Mouse (Mus musculus) thymus, adult 2 months (tissue): ENCODE data around the gene Scarb1. TPM values are rescaled to one million over a fixed set of nuclear protein-coding genes. Genes with fewer than 3 reads are reported as not detected.

Experiments
- DNase-seq: peaks from one replicate; pipeline ENCODE4 v3.0.0; 2021
- H3K27ac ChIP-seq: fragments of 200-500 bp; 2 replicates; pipeline ENCODE4 v1.5.1; 2012; ENCODE audit warnings: low read length, control low read depth; ENCODE audit not compliant: control insufficient read depth, insufficient read depth
- H3K27me3 ChIP-seq: fragments of 200-500 bp; 2 replicates; pipeline ENCODE4 v1.6.1; 2012; ENCODE audit warnings: mild to moderate bottlenecking, low read length, moderate library complexity, mixed read lengths; ENCODE audit not compliant: control insufficient read depth, insufficient read depth
- H3K36me3 ChIP-seq: fragments of 200-500 bp; 2 replicates; pipeline ENCODE4 v1.6.1; 2012; ENCODE audit warnings: mild to moderate bottlenecking, low read length, moderate library complexity; ENCODE audit not compliant: control insufficient read depth, insufficient read depth
- H3K4me1 ChIP-seq: fragments of 200-500 bp; replicated peaks from 2 replicates; pipeline ENCODE4 v1.6.1; 2012; ENCODE audit warnings: low read length; ENCODE audit not compliant: control insufficient read depth, insufficient read depth
- H3K4me3 ChIP-seq: fragments of 200-500 bp; 2 replicates; pipeline ENCODE4 v1.5.1; 2012; ENCODE audit warnings: mild to moderate bottlenecking, low read length, control low read depth, moderate library complexity; ENCODE audit not compliant: control insufficient read depth, insufficient read depth
- CTCF ChIP-seq: fragments of 200-500 bp; IDR thresholded peaks from 2 replicates; pipeline ENCODE4 v1.5.1; 2012; ENCODE audit warnings: mild to moderate bottlenecking, control low read depth, low read length, moderate library complexity, borderline replicate concordance; ENCODE audit not compliant: control insufficient read depth, poor library complexity, insufficient read depth; ENCODE audit errors: extremely low read depth
- POLR2A ChIP-seq: fragments of 200-500 bp; IDR thresholded peaks from 2 replicates; pipeline ENCODE4 v1.6.1; 2012; ENCODE audit warnings: mild to moderate bottlenecking, low read length, control low read depth, moderate library complexity; ENCODE audit not compliant: control insufficient read depth, poor library complexity, insufficient read depth; ENCODE audit errors: extremely low read depth
- WGBS: fragments of 180-500 bp; shearing (Covaris S2); methylation state at CpG from one replicate; pipeline ENCODE4 v1.1.7; 2018; 5-methylcytosine and 5-hydroxymethylcytosine counted together
- polyA plus RNA-seq: library from polyadenylated mRNA; depleted of rRNA; stranded (reverse); fragments of >200 nt; gene quantifications from 2 replicates; pipeline ENCODE4 v1.2.3, GENCODE M21; 2012

Gene Scarb1
- polyA plus RNA-seq, 1 experiment, result 80.7 TPM

DNA sequence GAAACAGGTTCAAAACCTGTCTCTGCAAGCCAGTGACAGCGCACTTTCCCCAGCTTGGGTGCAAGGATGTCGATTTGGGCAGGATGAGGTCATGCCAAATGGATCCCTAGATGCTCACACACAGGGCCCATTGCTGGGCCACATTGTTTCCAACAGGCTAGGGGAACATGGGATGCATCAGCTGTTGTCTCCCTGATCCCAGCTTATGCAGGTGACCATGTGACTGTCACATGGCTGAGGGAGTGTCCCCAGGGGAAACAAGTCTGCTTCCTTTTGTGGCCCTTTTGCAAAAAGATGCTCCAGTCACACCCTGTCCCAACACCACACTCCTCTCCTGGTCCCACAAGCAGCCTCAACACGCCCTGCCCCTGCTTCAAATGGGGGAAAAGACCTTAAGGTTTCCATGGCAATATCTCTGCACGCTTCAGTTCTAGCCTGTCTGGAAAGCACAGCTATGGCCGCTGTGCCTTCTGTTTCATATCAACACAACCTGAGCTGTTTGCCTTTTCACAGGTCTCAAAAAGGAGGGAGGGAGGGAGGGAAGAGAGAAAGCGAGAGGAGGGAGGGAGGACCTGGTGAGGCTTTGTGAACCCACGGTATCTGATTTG lies 14.1 kb upstream of the Scarb1 start:
- H3K27ac ChIP-seq, result no peak overlapping the region
- no peaks in the 10 kb centered on the region for H3K27me3 ChIP-seq
- H3K36me3 ChIP-seq, result no peaks in the 10 kb centered on the region
- TF ChIP-seq POLR2A, result no peak
- TF ChIP-seq CTCF, result no peak
- H3K4me1 ChIP-seq, result peaks cover 6% of the 10 kb centered on the region
- no peak for DNase-seq
- H3K4me3 ChIP-seq, result no peak overlapping the region
- 83% methylated on average over 7 of the region's 7 CpGs for WGBS

DNA sequence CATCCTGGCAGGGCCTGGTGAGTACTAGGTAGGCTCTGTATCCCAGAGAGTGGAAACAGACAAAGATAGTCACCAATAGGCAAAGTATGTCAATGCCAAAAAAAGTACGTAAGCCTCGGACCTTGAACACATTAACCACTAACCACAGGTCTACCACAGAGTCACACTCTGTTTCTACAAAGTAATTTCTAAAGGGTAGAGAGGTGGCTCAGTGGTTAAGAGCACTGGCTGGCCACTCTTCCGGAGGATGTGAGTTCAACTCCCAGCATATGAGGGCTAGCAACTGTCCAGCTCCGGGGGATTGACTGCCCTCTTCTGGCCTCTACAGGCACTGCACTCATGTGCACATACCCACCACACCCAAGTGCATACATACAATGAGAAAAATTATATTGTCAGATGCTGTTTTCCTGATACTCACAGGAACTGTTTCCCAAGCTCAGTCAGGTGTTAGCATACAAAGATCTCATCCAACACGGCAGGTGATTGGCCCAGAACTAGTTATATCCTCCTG lies 11.9 kb upstream of the Scarb1 start:
- Histone ChIP-seq H3K4me1 (peaks cover 1% of the 10 kb centered on the region), H3K4me3 (no peak overlapping the region), H3K27ac (no peak overlapping the region), H3K27me3 (no peaks in the 10 kb centered on the region), H3K36me3 (no peaks in the 10 kb centered on the region)
- TF ChIP-seq CTCF (no peak), POLR2A (no peak)
- 60% methylated on average over 5 of the region's 5 CpGs for WGBS
- DNase-seq, result no peak

DNA sequence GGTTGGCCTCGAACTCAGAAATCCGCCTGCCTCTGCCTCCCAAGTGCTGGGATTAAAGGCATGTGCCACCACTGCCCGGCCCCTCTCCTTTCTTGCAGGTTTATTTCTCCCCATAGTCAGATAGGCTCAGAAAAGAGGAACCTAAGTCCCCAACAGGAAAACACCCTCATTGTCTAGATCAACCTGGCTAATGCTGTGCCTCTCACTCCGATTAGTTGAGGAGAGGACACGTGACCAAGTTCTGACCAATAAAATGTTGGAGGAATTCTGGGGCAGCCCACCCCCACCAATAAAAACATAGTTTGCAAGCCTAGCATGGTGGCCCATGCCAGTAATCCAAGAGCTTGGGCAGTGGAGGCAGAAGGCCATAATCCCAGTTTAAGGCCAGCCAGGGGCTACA lies 11.0 kb upstream of the Scarb1 start:
- H3K27ac ChIP-seq, result no peak overlapping the region
- no peaks in the 10 kb centered on the region for H3K27me3 ChIP-seq
- DNase-seq, result no peak
- TF ChIP-seq POLR2A (no peak), CTCF (no peak)
- no peaks in the 10 kb centered on the region for H3K36me3 ChIP-seq
- no peaks in the 10 kb centered on the region for H3K4me1 ChIP-seq
- no peak overlapping the region for H3K4me3 ChIP-seq
- 38% methylated on average over 5 of the region's 5 CpGs for WGBS

DNA sequence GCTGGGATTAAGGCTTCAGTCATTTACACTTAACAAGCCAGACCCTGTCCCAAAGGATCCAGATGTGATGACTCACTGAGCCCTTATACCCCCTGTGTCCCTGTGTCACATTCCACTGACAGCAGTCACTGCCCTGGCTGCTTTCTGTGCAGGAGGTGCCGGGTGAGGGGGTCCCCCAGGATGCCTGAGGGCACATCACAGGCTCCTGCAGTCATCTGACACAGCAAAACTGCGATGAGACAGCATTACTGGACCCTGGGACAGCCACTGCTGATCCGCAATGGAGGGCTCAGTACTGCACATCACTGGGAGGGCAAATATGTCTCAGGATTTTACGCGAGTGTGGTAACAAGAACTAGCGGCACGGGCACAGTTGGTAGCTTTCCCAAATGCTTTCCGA lies 10.2 kb upstream of the Scarb1 start:
- 91% methylated on average over 8 of the region's 8 CpGs for WGBS
- no peak overlapping the region for H3K27ac ChIP-seq
- DNase-seq, result no peak
- no peak overlapping the region for H3K4me3 ChIP-seq
- no peak for TF ChIP-seq POLR2A
- TF ChIP-seq CTCF, result no peak
- H3K4me1 ChIP-seq, result no peaks in the 10 kb centered on the region
- H3K27me3 ChIP-seq, result no peaks in the 10 kb centered on the region
- no peaks in the 10 kb centered on the region for H3K36me3 ChIP-seq

DNA sequence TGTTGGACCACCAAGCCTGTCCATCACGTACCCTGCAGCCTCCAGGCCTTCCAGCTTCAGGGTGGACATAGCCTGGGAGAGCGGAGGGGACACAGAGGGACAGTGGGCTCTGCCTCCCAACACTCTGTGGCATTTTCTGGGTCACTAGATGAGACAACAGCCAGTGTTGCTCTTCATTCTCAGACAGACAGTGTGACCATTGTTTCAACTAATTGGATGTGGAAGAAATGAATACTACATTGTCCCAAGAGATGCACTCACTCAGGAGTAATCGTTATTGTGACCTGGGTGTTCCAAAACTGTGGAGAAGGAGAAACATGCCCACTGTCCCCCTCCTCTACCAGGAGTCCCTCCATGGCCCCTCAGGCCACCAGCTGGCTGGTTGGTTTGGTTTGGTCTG lies 8.5 kb upstream of the Scarb1 start:
- Histone ChIP-seq H3K27me3 (no peaks in the 10 kb centered on the region), H3K4me1 (no peaks in the 10 kb centered on the region), H3K36me3 (no peaks in the 10 kb centered on the region), H3K4me3 (no peak overlapping the region), H3K27ac (no peak overlapping the region)
- TF ChIP-seq CTCF (no peak), POLR2A (no peak)
- DNase-seq, result no peak
- WGBS, result 91% methylated on average over 3 of the region's 3 CpGs

DNA sequence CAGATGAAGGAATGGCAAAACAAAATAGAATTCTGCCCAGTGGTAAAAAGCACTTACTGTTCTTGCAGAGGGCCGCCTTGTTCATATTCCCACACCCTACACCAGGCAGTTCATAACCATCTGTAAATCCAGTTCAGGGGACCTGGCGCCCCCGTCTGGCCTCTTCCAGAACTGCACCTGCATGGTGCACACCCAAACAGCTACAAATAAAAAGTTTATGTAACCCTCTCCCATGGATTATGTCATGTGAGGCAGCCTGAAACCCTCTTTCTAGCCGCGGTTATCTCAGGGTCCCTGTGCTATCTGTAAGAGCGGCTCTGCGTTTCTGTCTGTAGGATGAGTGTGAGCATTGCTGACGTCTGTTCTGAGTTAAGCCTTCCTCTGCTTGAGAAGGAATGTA lies 7.6 kb upstream of the Scarb1 start:
- Histone ChIP-seq H3K4me3 (no peak overlapping the region), H3K4me1 (no peaks in the 10 kb centered on the region), H3K27me3 (no peaks in the 10 kb centered on the region), H3K36me3 (no peaks in the 10 kb centered on the region), H3K27ac (no peak overlapping the region)
- WGBS, result 66% methylated on average over 8 of the region's 8 CpGs
- TF ChIP-seq POLR2A (no peak), CTCF (peak; percentile 72; the same call in 1 of the 2 replicates)
- peak; percentile 51 for DNase-seq

DNA sequence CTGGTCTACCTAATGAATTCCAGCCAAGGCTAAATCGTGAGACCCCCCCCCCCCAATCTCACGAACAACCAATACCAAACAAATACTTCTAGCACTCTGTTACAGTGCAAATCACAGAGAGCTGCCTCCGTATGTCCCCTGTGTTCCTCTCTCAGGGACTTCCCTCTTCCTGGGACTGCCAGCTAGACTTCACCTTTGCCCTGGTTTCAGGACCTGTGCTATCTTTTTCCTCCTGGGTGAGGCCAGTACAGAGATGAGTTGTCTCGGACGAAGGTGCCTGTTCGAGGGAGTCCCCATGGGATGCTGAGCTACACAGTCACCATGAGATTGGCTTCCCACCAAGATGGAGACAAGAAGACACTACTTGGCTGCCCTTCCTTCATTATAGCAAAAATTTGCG lies 7.2 kb upstream of the Scarb1 start:
- no peaks in the 10 kb centered on the region for H3K36me3 ChIP-seq
- no peaks in the 10 kb centered on the region for H3K4me1 ChIP-seq
- DNase-seq, result no peak
- H3K4me3 ChIP-seq, result no peak overlapping the region
- TF ChIP-seq POLR2A (no peak), CTCF (no peak)
- 88% methylated on average over 7 of the region's 7 CpGs for WGBS
- no peaks in the 10 kb centered on the region for H3K27me3 ChIP-seq
- no peak overlapping the region for H3K27ac ChIP-seq
